ENCODE assay signal across 9 mouse cellular contexts in genomic region chr4:48048456-48049315, GRCm38 (mm10). TPM values are rescaled to one million over a fixed set of nuclear protein-coding genes. Genes with fewer than 3 reads are reported as not detected.
A peak's percentile ranks its signal among the peaks of the same experiment; 100 is the strongest.
DNase-seq lines count a peak whose midpoint lies in the region; ATAC-seq and TF ChIP-seq lines count a peak whose summit lies in the region.
"Had no signal": no experiment of that assay in that cellular context is flagged by ENCODE, and none has a peak within 500 bp of the region (broad histone marks: within the 10 kb centered on the region; RNA-seq: fewer than 3 reads in every experiment).

No protein-coding gene starts in this region.

- no peak for TF ChIP-seq EP300 in liver, postnatal 0 days (IDR thresholded peaks at IDR 0.05; ENCODE audit: low read depth)

- H3K4me3 ChIP-seq in heart, embryonic 13.5 days, result peak overlapping the region; percentile 68
- H3K4me3 ChIP-seq in forebrain, embryonic 12.5 days (replicated peaks), result peak overlapping the region; percentile 74
- H3K4me3 ChIP-seq in liver, postnatal 0 days (ENCODE audit: low read depth, low read length), result peak overlapping the region; percentile 30

- H3K4me2 ChIP-seq in heart, embryonic 13.5 days, result peak overlapping the region; percentile 91
- peak overlapping the region; percentile 97 for H3K4me2 ChIP-seq in forebrain, embryonic 12.5 days
- H3K4me2 ChIP-seq in liver, postnatal 0 days (ENCODE audit: low read depth, low read length), result peak overlapping the region; percentile 95

- TF ChIP-seq CTCF in liver, postnatal 0 days (IDR thresholded peaks at IDR 0.05; ENCODE audit: low read depth), result no peak

- H3K36me3 ChIP-seq in heart, embryonic 13.5 days, result no peaks in the 10 kb centered on the region
- H3K36me3 ChIP-seq in forebrain, embryonic 12.5 days (replicated peaks), result no peaks in the 10 kb centered on the region
- no peaks in the 10 kb centered on the region for H3K36me3 ChIP-seq in liver, postnatal 0 days (replicated peaks; ENCODE audit: insufficient read depth, low read length)

- no peak for DNase-seq in heart, adult 18-20 months
- DNase-seq in brain, adult 2 months (ENCODE audit: low read depth, low spot score), result peak; percentile 55
- no peak for DNase-seq in liver, postnatal 0 days
- DNase-seq in Muller cell, postnatal 12 days (ENCODE audit: inconsistent ontology term), result no peak
- no peak for DNase-seq in ovary, postnatal 36 days (ENCODE audit: low spot score)
- DNase-seq in layer of hippocampus, adult 9-10 months (ENCODE audit: low spot score), result no peak

- WGBS in heart, embryonic 13.5 days, result 6% methylated on average over 35 of the region's 35 CpGs
- WGBS in forebrain, embryonic 12.5 days, result 2% methylated on average over 35 of the region's 35 CpGs
- WGBS in liver, postnatal 0 days (ENCODE audit: insufficient replicate concordance), result 3% methylated on average over 35 of the region's 35 CpGs

- peaks cover 82% of the 10 kb centered on the region for H3K27me3 ChIP-seq in heart, embryonic 13.5 days (replicated peaks)
- H3K27me3 ChIP-seq in forebrain, embryonic 12.5 days, result peaks cover 73% of the 10 kb centered on the region
- peaks cover 86% of the 10 kb centered on the region for H3K27me3 ChIP-seq in liver, postnatal 0 days (ENCODE audit: insufficient read depth, low read length)

- H3K9me3 ChIP-seq in heart, embryonic 13.5 days, result no peaks in the 10 kb centered on the region
- no peaks in the 10 kb centered on the region for H3K9me3 ChIP-seq in forebrain, embryonic 12.5 days
- H3K9me3 ChIP-seq in liver, postnatal 0 days (ENCODE audit: low read length), result no peaks in the 10 kb centered on the region

- peaks cover 49% of the 10 kb centered on the region for H3K4me1 ChIP-seq in heart, embryonic 13.5 days
- peaks cover 55% of the 10 kb centered on the region for H3K4me1 ChIP-seq in forebrain, embryonic 12.5 days
- H3K4me1 ChIP-seq in liver, postnatal 0 days (ENCODE audit: insufficient read depth), result peaks cover 25% of the 10 kb centered on the region

- H3K9ac ChIP-seq in heart, embryonic 13.5 days, result peak overlapping the region; percentile 86
- no peak overlapping the region for H3K9ac ChIP-seq in forebrain, embryonic 12.5 days
- no peak overlapping the region for H3K9ac ChIP-seq in liver, postnatal 0 days (replicated peaks)

- no peak for ATAC-seq in heart, embryonic 13.5 days (ENCODE audit: extremely low read depth, insufficient number of reproducible peaks, low FRiP score, low TSS enrichment)
- no peak for ATAC-seq in forebrain, embryonic 12.5 days (ENCODE audit: low FRiP score)
- no peak for ATAC-seq in liver, postnatal 0 days

- no peak overlapping the region for H3K27ac ChIP-seq in heart, embryonic 13.5 days (replicated peaks)
- H3K27ac ChIP-seq in forebrain, embryonic 12.5 days, result no peak overlapping the region
- no peak overlapping the region for H3K27ac ChIP-seq in liver, postnatal 0 days (ENCODE audit: low read depth)

RNA-seq across cellular contexts. Expression of gene Nr4a3, which starts 3.7 kb away (rescaled TPM):
- polyA plus RNA-seq in heart, embryonic 13.5 days (2015; fragmentation: Nextera tagmentation; extraction: Ambion mirVana), result 0.18 and 0.28 TPM in 2 replicates
- total RNA-seq in heart, adult 18-20 months (2021), result 1 to 10 TPM; 5.8 to 6.7 TPM
- 0.36 and 0.45 TPM in 2 replicates for polyA plus RNA-seq in forebrain, embryonic 12.5 days (2016; fragmentation: Nextera tagmentation; extraction: Ambion mirVana)
- polyA plus RNA-seq in liver, postnatal 0 days (2015; fragmentation: Nextera tagmentation; extraction: Ambion mirVana), result not detected in 2 replicates
- polyA plus RNA-seq: liver, adult 2 months had no signal
